Mouse (Mus musculus) frontal cortex, postnatal 14 days (tissue): ENCODE data around the gene 4933402N03Rik.
A peak's percentile ranks its signal among the peaks of the same experiment; 100 is the strongest.

ENCODE experiments used
- DNase-seq, 2 experiments: peaks; one replicate each; pipeline ENCODE4 v3.0.0; 2022; ENCODE audit warnings: low spot score in 2 of 2

The 4933402N03Rik gene

DNA sequence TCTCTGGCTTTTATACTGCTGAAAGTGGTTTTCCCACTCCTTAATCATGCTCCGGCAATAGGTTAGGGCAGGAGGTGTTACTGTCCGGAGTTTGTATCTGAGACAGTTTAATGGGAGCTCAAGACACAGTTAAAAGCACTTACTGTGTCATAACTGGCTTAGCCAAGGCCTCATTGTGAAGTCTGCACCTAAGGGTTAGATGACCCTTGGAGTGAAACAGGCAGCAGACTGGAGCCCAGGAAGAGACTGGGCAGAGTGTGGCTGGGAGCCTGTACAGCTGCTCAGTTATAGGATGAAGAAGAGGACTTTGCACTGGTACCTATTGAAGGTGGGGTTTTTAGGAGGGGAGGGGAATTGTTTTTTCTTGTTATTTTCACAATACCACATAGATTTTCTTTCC lies at the start of gene 4933402N03Rik:
Gene 4933402N03Rik (minus strand): TSS at position 101 of the 400 bp plus-strand sequence.
- no peak for DNase-seq

DNA sequence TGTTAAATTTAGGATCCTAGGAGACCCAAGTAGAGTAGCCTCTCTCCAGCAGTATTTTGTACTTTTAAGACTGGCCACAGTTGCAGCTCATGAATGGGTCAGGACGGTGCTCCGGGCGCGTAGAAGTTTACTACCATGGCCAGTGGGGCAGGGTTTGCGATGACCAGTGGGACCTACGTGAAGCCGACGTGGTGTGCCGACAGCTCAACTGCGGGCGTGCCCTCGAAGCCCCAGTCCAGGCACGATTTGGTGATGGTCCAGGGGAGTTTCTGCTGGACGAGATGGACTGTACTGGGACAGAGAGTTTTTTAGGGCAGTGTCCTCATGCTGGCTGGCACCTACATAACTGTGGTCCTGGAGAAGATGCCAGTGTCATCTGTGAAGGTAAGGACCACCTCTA lies 41.9 kb upstream of the 4933402N03Rik start:
- no peak for DNase-seq

DNA sequence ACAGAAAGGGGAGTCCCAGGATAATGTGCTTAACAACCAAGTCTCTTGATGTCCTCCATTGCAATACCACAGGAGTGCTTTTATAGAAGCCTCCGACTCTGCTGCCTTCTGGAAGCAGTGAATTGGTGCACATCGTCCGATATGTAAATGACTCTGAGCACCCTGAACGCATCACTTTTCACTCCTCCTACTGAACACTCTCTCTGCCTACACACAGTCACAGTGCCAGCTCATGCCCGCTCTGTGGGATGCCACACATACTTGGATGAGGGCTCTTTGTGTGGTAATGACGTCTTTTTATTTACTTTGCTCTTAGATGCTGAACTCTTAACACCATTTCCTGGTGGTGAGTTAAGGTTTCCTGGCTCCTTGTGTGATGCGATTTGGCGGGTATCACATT lies 40.9 kb upstream of the 4933402N03Rik start:
- peak; percentile 8 to 16 for DNase-seq

DNA sequence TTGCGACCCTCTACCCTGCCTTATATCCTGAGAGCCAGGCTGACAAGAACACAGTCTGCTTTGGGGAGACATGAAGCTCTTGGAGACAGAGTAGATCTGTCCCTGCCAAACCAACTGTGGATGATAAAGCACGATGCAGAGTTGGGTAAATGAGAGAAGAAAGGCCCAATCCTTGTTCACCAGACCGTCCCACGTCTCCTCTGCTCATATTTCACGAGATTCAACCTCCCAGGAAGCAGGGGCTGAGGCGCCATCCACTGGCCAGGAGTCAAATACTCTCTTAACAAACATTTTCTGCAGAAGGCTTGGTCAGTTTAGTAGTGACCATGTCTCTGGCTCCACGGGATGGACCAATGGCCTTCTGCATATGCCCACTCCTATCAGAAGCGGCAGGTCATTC lies 38.2 kb upstream of the 4933402N03Rik start:
- no peak for DNase-seq

DNA sequence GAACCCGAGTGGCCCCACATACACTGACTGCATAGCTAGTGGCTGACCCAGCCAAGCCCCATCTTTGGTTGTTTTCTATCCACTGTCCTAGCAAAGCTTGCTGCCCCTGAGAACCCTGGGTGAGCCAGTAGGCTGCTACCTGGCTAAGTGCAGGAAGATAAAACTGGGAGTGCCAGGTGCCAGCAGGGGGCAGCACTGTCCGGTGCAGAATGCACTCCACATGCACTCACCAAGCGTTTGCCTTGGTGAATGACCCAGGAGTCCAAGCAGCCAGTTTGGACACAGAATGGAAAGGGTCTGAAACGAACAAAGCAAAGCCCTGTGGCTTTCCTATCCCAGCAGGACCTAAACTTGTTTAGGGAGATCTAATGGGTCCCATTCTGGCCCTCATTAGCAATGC lies 36.6 kb upstream of the 4933402N03Rik start:
- no peak for DNase-seq

DNA sequence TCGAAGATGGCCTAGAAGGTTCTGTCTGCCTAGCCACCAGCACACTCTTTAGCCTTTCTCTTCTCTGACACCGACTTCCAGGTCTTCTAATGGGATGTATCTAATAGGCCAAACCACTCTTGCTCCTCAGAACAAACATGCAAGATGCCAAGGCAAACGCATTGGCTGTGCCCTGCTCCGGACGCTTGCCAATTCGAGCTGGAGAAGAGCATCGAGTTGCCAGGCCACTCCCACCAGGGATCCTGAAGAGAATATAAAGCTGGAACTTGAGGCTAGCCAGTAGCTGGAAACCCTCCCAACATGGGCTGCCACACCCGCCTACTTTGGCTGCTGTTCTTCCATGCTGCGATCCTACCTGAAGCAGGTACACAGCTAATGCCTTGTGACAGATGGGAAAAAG lies 28.0 kb upstream of the 4933402N03Rik start, which contains the start of gene 5430419D17Rik:
Gene 5430419D17Rik (plus strand): TSS at position 282 of the 400 bp plus-strand sequence.
- no peak for DNase-seq

DNA sequence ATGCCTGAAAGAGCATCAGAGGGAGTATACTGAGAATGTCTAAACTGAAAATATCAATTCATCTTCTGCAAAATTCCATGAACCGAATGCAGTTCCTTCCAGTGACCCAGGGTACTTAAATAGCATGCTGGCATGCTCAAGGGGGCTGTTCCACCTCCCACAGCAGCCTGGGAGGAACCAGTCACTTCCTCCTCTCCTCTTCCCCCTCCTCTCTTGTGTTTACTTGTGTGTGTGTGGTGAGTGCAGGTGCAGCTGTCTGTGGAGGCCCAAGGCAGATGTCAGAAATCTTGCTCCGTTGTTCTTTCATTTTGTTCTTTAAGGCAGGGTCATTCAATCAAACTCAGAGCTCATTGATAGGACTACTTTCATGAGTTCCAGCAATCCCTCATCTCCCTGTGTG lies 23.0 kb upstream of the 4933402N03Rik start:
- DNase-seq: no peak

DNA sequence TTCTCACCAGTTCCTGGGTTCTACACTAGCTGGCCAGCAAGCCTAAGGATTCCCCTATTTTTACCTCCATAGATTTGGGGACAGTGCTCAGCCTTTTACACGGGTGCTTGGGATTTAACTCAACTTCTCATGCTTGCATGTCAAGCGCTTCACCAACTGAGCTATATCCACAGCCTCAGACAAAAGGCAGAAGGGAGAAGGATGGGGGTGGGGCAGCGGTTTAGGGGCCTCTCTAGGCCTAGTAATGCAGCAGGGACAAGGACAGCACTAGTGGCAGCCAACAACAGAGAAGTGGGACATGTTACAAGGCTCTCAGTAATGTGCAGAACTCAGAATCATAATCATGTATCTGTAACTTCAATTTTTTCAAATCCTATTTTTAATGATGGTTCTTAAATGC lies 21.7 kb upstream of the 4933402N03Rik start:
- no peak for DNase-seq

DNA sequence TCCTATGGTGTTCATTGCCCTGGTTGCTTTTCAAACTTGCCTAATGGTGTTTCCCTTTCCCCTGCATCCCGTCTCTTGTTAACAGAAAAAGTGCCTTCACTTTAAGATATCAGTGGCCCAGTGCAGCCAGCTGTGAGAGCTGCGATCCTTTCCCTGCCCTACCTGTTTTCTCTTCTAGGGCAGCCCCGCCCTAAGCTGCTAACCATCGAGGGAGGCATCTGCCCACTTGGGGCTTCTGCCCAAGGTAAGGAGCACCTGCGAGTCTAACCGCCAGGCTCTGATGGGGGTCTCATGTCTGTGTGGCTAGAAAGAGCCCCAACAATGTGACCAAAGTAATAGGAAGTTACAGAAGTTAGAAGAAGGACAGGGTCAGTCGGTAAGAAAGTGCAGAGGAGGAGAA lies 16.1 kb upstream of the 4933402N03Rik start:
- DNase-seq: no peak

DNA sequence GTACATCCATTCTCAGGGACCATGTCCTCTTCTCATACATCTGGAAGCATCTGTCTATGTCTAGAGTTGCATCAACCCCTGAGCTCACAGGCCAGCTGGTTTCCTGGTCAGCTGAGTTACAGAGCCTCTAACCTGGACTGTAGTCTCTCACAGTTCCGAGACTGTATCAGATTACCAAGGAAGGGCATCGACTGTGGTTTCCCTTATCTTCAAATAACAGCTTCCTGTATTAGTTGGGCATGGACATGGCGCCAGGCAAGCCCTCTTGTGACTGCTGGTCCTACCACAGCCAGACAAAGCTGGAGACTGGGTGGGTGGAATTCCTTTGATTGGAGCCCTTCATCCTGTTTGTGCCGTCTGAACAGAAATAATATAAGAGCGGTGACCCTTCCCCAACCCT lies 6.9 kb upstream of the 4933402N03Rik start:
- DNase-seq: no peak

DNA sequence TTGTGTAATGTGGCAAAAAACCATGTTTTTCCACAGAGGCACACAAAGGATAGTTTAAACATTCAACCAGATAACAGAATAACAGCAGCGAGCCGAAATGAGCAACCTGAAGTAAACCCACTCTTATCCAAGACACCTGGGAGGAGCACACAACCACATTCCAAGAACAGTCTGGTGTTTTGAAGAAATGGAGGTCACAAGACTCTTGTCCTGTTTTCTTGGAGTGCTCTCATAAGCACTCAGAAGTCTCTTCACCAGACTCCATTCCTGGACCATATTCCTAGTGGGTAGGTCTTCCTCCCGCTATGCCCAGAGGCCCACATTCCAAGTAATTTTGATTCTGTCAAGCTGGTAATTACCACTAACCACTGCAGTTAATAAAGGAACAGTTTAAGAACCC lies 4.1 kb upstream of the 4933402N03Rik start:
- DNase-seq: no peak

DNA sequence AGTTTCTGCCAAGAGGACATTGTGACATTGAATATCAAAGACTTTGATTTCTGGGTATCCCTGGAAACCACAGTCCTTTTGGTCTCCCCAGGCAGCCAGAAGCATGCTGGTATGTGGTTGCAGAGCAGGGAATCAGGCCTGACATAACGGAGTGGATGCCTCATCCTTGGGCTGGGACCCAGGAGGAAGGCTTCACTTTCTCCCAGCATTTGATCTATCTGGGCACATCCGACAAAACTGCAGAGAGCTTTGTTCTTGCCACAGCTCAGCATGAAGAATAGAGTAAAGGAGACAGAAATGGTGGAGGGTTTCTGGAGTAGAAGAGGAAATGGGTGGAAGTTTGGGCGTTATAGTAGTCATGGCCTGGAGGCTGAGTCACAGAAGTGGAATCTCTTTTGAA lies 12.9 kb downstream of the 4933402N03Rik start:
- no peak for DNase-seq

DNA sequence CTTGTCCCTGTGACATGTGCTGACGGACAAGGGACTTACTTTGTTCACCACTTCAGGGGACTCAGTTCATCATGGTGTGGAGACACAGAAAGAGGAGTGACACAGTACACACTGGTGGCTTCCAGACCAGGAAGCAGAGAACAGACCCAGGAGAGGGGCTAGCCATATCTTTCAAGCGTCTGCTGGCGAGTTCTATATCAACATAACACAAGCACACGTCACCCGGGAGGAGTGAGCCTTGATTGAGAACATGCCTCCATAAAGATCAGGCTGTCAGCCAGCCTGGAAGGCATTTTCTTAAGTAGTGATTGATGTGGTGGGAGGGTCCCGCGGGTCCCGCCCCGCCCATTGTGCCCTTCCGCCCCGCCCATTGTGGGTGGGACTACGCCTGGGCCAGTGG lies 16.1 kb downstream of the 4933402N03Rik start:
- DNase-seq: no peak

DNA sequence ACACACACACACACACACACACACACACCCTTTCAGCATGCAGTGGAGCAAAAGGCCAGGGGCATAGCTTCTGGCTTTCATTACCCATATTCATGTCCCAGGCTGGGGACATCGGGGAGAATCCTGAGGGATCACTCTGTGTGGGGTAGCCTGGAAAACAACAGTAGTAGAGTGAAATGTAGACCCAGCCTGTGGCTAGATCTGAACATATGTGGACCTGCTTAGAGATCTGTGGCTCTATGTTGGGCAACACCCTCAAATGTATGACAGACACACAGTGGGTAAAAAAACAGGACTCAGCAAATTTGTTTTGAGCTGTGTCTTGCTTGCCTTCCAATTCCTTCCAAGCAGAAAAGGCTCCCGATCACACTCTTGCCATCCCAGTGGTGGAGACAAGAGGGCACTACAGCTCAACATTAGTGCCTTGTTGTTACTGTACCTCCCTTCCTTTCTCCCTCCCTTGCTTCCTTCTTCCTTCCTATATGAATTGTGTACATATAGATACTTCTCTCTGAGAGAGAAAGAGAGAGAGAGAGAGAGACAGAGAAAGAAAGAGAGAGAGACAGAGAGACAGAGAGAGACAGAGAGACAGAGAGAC lies 23.8 kb downstream of the 4933402N03Rik start:
- DNase-seq: peak in 1 of 2 experiments; percentile 4

DNA sequence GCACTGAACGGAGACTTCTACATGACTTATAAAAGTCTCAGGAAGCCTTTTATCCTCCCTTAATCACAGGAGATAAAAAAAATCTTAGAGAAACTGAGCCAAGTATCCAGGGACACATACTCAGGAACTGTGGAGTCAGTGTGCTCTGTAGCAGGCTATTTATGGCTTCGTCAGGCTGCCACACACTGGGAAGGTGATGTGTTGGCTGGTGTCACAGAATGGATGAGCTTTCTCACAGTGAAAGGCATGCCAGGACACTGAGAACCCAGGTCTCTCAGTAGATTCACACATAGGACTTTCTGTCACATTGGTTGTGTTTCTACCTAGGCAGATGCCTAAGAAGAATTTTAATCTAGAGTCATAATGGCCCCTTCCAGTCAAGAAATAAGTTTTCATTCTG lies 31.7 kb downstream of the 4933402N03Rik start:
- no peak for DNase-seq

DNA sequence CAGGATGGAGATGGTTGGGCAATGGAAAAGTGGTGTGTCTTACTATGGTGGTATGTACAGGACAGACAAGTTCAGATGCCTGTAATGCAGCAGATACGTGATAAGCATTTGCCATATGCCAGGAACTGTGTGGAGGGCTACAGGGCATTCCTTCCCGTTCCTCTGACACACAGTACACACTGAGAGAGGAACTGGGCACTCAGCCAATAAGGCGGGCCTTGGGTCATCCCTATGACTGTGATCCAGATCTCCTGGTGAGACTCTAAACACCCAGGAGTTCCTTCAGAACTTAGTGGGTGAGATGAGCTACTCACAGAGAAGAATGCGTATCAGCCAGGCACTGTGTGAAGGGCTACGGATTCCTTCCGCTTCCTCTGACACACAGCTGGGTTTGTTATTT lies 32.4 kb downstream of the 4933402N03Rik start:
- peak in 1 of 2 experiments; percentile 4 for DNase-seq

DNA sequence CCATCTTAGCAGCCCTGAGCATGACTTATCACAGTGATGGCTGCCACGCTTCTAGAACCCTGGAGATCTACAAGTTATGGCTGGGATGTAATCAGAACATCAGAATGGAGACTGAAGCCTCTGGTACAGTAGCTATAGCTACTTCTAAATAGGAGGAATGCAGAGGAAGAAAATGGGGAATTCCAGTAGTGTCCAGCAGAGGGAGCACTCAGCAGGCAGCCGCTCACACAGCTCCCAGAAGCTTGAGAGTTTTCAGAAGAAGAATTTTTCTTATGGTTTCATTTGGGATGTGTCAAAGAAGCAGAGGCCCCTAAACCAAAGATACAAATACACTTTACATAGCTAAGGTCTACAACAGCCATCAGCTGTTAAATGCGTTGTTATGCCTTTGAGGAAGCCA lies 33.6 kb downstream of the 4933402N03Rik start:
- peak; percentile 13 to 73 for DNase-seq
